Mouse (Mus musculus): Measurements from ENCODE around the gene Gm26897. TPM values are rescaled to one million over a fixed set of nuclear protein-coding genes. Genes with fewer than 3 reads are reported as not detected.

Gm26897 gene
- polyA plus RNA-seq, 1 experiment = not detected

DNA sequence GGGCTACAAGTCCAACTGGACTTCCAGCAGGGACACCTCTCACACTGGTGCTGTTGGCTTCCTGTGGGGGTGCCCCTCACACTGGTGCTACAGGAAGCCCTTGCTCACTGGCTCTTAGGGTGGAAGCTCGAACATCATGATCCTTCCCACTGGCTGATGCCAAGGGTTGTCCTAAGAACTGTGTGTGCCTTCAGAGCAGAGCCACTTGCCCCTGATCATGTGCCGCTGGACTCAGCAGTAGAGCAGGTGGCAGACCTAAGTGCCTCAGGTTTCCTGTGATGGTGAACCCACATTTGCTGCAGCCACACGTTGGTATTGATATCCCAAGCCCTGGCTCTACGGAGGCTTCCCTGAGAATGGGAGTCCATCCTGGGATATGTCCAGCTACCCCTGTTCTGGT is 33.0 kb downstream of the Gm26897 start:
- Histone ChIP-seq H3K4me3 (ENCODE audit: control insufficient read depth, low read depth, low read length) (no peak overlapping the region), H3K27ac (ENCODE audit: control insufficient read depth, insufficient read depth, low read depth, low read length) (no peak overlapping the region), H3K4me1 (ENCODE audit: control insufficient read depth, insufficient read depth, low read length) (peaks cover 3% of the 10 kb centered on the region; the same call in 1 of the 2 replicates), H3K36me3 (ENCODE audit: control insufficient read depth, insufficient read depth, low read length) (no peaks in the 10 kb centered on the region), H3K27me3 (ENCODE audit: control insufficient read depth, insufficient read depth, low read length) (no peaks in the 10 kb centered on the region)
- TF ChIP-seq POLR2A (IDR thresholded peaks at IDR 0.05; ENCODE audit: control insufficient read depth, low read depth, low read length) (no peak), CTCF (IDR thresholded peaks at IDR 0.05; ENCODE audit: control insufficient read depth, insufficient read depth, insufficient replicate concordance, low read depth, low read length) (no peak)

DNA sequence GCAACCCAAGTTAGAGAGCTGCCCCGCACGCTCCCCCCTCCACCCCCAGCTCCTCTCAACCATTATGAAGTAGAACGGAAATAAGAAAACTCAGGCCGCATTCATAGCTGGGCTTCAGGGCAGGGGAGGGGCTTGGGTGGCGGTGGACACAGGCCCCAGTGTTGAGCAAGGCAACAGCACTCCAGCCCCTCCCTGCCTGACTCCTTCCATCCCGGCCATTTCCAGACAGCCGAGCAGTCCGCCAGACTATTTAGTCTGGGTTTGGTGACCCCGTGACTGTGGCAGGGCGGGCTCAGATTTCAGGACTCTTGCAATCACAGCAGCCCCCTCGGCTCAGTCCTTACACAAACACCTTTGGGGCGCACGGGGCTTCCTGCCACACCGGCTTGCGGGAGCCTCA is 36.5 kb downstream of the Gm26897 start:
- Histone ChIP-seq H3K27ac (ENCODE audit: control insufficient read depth, insufficient read depth, low read depth, low read length) (no peak overlapping the region), H3K36me3 (ENCODE audit: control insufficient read depth, insufficient read depth, low read length) (no peaks in the 10 kb centered on the region), H3K4me1 (ENCODE audit: control insufficient read depth, insufficient read depth, low read length) (no peaks in the 10 kb centered on the region), H3K4me3 (ENCODE audit: control insufficient read depth, low read depth, low read length) (no peak overlapping the region), H3K27me3 (ENCODE audit: control insufficient read depth, insufficient read depth, low read length) (no peaks in the 10 kb centered on the region)
- TF ChIP-seq POLR2A (IDR thresholded peaks at IDR 0.05; ENCODE audit: control insufficient read depth, low read depth, low read length) (no peak), CTCF (IDR thresholded peaks at IDR 0.05; ENCODE audit: control insufficient read depth, insufficient read depth, insufficient replicate concordance, low read depth, low read length) (no peak)

DNA sequence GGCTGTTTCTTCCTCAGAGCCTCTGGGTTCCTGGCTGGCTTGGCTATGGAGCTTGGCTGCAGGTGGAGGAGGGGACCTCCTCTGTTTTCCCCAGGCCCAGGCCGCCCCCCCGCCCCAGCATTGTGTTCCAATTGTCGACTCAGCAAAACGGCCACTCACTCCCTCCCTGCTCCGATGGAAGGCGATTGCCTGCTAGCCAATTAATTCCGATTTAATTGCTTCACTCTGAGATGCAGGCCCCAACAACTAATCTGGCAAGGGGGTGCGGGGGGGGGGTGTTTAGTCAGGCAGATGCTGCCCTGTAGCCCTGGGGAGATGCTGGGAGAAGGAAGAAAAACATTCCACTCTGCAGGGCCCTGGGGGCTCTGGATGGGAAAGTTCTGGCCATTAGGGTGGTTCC is 38.4 kb downstream of the Gm26897 start:
- TF ChIP-seq CTCF (IDR thresholded peaks at IDR 0.05; ENCODE audit: control insufficient read depth, insufficient read depth, insufficient replicate concordance, low read depth, low read length) (no peak), POLR2A (IDR thresholded peaks at IDR 0.05; ENCODE audit: control insufficient read depth, low read depth, low read length) (no peak)
- Histone ChIP-seq H3K4me1 (ENCODE audit: control insufficient read depth, insufficient read depth, low read length) (no peaks in the 10 kb centered on the region), H3K36me3 (ENCODE audit: control insufficient read depth, insufficient read depth, low read length) (no peaks in the 10 kb centered on the region), H3K27me3 (ENCODE audit: control insufficient read depth, insufficient read depth, low read length) (no peaks in the 10 kb centered on the region), H3K27ac (ENCODE audit: control insufficient read depth, insufficient read depth, low read depth, low read length) (no peak overlapping the region), H3K4me3 (ENCODE audit: control insufficient read depth, low read depth, low read length) (no peak overlapping the region)

GRCm38 (mm10) chr5:111772591-111773406 is 39.1 kb downstream of the Gm26897 start:
- H3K27ac ChIP-seq (ENCODE audit: control insufficient read depth, insufficient read depth, low read depth, low read length) = no peak overlapping the region
- no peaks in the 10 kb centered on the region for H3K36me3 ChIP-seq (ENCODE audit: control insufficient read depth, insufficient read depth, low read length)
- TF ChIP-seq POLR2A (IDR thresholded peaks at IDR 0.05; ENCODE audit: control insufficient read depth, low read depth, low read length) = no peak
- no peak for TF ChIP-seq CTCF (IDR thresholded peaks at IDR 0.05; ENCODE audit: control insufficient read depth, insufficient read depth, insufficient replicate concordance, low read depth, low read length)
- H3K27me3 ChIP-seq (ENCODE audit: control insufficient read depth, insufficient read depth, low read length) = no peaks in the 10 kb centered on the region
- H3K4me3 ChIP-seq (ENCODE audit: control insufficient read depth, low read depth, low read length) = no peak overlapping the region
- no peaks in the 10 kb centered on the region for H3K4me1 ChIP-seq (ENCODE audit: control insufficient read depth, insufficient read depth, low read length)

GRCm38 (mm10) chr5:111773407-111773733 is 39.6 kb downstream of the Gm26897 start:
- no peaks in the 10 kb centered on the region for H3K36me3 ChIP-seq (ENCODE audit: control insufficient read depth, insufficient read depth, low read length)
- TF ChIP-seq CTCF (IDR thresholded peaks at IDR 0.05; ENCODE audit: control insufficient read depth, insufficient read depth, insufficient replicate concordance, low read depth, low read length) (no peak), POLR2A (IDR thresholded peaks at IDR 0.05; ENCODE audit: control insufficient read depth, low read depth, low read length) (no peak)
- no peak overlapping the region for H3K4me3 ChIP-seq (ENCODE audit: control insufficient read depth, low read depth, low read length)
- H3K4me1 ChIP-seq (ENCODE audit: control insufficient read depth, insufficient read depth, low read length) = no peaks in the 10 kb centered on the region
- H3K27ac ChIP-seq (ENCODE audit: control insufficient read depth, insufficient read depth, low read depth, low read length) = no peak overlapping the region
- no peaks in the 10 kb centered on the region for H3K27me3 ChIP-seq (ENCODE audit: control insufficient read depth, insufficient read depth, low read length)

- Histone ChIP-seq H3K4me1 (ENCODE audit: control insufficient read depth, insufficient read depth, low read length) (no peaks in the 10 kb centered on the region), H3K4me3 (ENCODE audit: control insufficient read depth, low read depth, low read length) (no peak overlapping the region), H3K27ac (ENCODE audit: control insufficient read depth, insufficient read depth, low read depth, low read length) (no peak overlapping the region), H3K27me3 (ENCODE audit: control insufficient read depth, insufficient read depth, low read length) (no peaks in the 10 kb centered on the region), H3K36me3 (ENCODE audit: control insufficient read depth, insufficient read depth, low read length) (no peaks in the 10 kb centered on the region)
- TF ChIP-seq POLR2A (IDR thresholded peaks at IDR 0.05; ENCODE audit: control insufficient read depth, low read depth, low read length) = no peak
- no peak for TF ChIP-seq CTCF (IDR thresholded peaks at IDR 0.05; ENCODE audit: control insufficient read depth, insufficient read depth, insufficient replicate concordance, low read depth, low read length)
Measured at GRCm38 (mm10) chr5:111776246-111776645, 42.5 kb downstream of the Gm26897 start.

- TF ChIP-seq CTCF (IDR thresholded peaks at IDR 0.05; ENCODE audit: control insufficient read depth, insufficient read depth, insufficient replicate concordance, low read depth, low read length) (no peak), POLR2A (IDR thresholded peaks at IDR 0.05; ENCODE audit: control insufficient read depth, low read depth, low read length) (no peak)
- Histone ChIP-seq H3K27ac (ENCODE audit: control insufficient read depth, insufficient read depth, low read depth, low read length) (no peak overlapping the region), H3K27me3 (ENCODE audit: control insufficient read depth, insufficient read depth, low read length) (no peaks in the 10 kb centered on the region)
Measured at GRCm38 (mm10) chr5:111778093-111778492, 44.4 kb downstream of the Gm26897 start.

More at GRCm38 (mm10) chr5:111778093-111778492, 44.4 kb downstream of the Gm26897 start:
- no peak overlapping the region for H3K4me3 ChIP-seq (ENCODE audit: control insufficient read depth, low read depth, low read length)
- H3K4me1 ChIP-seq (ENCODE audit: control insufficient read depth, insufficient read depth, low read length) = no peaks in the 10 kb centered on the region
- no peaks in the 10 kb centered on the region for H3K36me3 ChIP-seq (ENCODE audit: control insufficient read depth, insufficient read depth, low read length)

All from testis, adult 2 months (tissue).